Mouse (Mus musculus): ENCODE results near the gene Prdx5.

The Prdx5 gene

GRCm38 (mm10) chr19:6936299-6936698 is 26.4 kb upstream of the Prdx5 start:
- no peak for DNase-seq

DNA sequence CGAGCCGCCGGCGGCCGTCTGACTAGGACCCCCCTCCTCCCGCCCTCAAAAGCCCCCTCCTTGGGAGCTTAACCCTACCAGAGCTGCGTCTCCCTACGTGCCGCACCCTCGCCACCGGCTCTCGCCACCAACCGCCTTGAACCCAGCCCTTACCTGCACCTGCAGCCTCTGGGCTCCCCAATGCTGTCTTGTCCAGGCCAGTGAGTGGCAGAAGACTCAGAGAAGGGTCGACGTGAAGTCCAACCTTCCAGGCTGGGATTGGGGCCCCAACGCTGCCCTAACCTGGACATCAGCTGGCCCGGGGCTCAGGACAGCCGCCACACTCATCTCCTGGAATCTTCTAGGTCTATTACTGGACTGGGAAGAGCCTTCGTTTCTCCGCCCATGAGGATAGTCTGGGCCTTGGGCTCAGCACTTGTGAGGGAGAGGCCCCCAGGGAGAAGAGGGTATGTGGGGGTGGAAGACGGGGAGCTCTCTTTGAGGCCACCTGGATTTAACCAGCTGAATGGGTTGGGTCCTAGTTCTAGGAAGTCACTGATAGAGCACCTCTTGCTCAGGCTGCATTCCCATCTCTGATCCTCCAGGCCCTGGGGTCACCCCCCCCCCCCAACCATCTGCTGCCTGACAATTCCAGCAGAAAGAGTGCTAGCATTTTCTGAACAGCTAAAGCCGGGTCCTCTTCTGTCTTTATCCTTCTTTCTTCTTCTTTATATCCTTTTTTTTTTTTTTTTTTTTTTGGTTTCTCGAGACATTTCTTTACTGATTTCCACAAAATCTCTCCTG is 24.5 kb upstream of the Prdx5 start, which contains the start of gene Kcnk4:
Gene Kcnk4, minus strand, starts transcription at position 321 of the 783 bp plus-strand sequence.
- DNase-seq: no peak

- no peak for DNase-seq
These were observed 23.7 kb upstream of the Prdx5 start for GRCm38 (mm10) chr19:6933436-6934194.

DNA sequence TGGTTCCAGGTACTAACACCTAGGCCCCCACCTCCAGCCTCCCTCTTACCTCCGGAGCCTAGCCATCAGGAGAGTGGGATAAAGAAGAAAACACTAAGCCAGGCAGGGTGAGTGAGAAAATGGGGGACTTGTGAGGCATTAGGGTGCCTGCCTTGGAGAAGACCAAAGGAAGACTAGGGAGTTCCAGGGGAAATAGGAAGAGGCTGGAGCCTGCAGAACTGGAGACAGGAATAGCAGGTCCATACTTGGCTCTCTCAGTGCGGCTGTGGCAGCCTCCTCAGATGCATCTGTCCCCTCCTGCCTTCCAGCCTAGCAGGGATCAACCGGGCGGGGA is 23.2 kb upstream of the Prdx5 start:
- DNase-seq: no peak

DNA sequence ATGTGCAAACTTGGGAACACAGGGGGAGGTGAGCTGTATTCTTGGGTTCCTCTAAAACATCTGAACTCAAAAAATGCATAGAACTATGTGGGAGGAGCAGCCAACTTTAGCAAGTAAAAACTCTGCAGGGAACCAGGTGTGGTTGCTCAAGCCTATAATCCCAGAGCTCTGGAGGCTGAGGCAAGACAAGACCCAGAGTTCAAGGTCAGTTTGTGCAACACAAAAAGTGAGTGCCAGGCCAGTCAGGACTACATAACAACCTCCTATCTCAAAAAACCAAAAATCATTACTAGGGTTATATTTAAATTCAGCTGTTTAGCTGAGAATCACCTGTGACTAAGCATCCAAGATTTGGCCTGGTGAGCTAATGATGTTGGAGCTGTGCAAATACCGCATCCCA is 22.1 kb upstream of the Prdx5 start:
- no peak for DNase-seq

DNA sequence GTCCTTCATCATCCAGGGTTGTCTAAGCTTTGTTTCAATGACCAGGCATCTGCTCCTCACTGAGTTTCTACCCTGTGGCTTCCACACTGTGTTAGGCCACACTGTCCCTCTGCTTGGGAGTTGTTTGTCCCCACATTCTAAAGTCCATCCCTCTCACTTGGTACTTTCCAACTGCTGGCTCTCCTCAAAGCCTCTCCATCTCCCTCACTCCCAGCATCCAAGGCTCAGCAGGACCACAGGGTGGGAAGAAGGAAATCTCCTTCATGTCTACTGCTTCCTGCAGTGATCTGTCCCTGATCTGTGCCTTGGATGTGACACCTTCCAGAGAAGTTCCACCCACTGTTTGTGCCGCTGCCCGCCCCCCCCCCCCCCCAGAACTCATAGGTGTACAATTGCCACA is 21.1 kb upstream of the Prdx5 start:
- DNase-seq: no peak

DNA sequence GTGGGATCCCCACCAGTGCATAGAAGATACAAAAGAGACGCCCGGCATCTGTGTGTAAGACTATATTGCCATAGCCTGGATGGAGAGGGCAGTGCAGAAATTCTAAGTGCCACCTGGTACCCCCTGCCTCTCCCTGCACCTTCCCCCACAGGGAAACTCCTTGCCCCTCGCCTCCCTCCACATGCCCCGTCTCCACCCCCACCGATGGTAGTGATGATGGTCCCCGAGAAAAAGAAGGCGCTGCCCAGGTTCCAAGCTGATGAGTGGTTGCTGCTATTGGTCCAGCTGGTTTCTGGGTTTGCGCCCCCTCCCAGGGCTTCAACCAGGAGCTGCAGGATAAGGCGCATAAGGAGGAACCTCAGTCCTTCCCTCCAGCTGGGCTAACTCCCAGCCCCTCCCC is 18.2 kb upstream of the Prdx5 start:
- no peak for DNase-seq

GRCm38 (mm10) chr19:6926559-6927255 is 16.8 kb upstream of the Prdx5 start:
- DNase-seq: peak in 1 of 2 experiments; percentile 24

DNA sequence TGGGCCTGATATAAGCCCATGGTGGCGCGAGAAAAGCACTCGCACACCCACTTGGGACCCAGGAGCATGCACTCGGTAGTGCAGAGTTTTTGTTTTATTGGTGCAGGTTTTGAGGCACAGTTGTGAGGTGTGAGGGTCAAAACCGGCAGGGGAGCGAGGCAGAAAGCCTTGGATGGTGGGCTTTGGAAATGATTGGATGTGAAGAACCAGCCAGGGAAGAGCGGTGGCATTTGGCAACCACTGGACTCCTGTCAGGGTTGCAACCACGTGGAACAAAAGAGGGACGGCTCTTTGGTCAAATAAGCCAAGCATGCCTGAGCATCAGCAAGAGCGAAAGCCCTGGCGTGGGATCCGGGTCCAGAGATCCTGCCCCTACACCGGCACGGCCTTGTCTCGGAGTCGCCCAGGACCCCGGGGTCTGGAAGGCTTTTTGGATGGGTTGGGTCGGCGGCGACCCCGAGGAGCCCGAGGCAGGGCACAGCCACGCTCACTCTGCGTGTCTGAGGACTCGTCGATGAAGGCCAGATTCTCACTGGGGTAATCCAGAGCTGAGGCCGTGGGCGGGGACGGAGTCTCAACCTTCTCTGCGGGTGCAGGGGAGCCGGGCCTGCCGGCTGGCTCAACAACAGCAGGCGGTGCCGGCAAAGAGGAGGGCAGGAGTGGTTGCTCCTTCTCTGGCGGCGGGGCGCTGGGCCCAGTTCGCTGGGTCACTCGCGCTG is 15.9 kb upstream of the Prdx5 start:
- no peak for DNase-seq

DNA sequence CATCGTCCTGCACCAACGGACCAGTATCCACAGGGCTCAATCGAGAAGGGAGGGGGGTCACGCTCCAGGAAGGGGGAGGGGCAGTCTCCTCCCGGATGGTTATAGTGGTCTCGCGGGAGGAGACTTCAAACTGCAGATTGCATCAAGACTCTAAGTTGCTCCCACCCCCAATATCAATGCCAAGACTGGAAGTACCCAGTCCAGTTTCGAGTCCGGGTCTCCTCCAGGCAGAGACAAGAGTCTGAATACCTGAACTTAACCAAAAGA is 15.3 kb upstream of the Prdx5 start, which contains the start of gene Catsperz:
Gene Catsperz, minus strand, starts transcription at position 74 of the 267 bp plus-strand sequence.
- no peak for DNase-seq

DNA sequence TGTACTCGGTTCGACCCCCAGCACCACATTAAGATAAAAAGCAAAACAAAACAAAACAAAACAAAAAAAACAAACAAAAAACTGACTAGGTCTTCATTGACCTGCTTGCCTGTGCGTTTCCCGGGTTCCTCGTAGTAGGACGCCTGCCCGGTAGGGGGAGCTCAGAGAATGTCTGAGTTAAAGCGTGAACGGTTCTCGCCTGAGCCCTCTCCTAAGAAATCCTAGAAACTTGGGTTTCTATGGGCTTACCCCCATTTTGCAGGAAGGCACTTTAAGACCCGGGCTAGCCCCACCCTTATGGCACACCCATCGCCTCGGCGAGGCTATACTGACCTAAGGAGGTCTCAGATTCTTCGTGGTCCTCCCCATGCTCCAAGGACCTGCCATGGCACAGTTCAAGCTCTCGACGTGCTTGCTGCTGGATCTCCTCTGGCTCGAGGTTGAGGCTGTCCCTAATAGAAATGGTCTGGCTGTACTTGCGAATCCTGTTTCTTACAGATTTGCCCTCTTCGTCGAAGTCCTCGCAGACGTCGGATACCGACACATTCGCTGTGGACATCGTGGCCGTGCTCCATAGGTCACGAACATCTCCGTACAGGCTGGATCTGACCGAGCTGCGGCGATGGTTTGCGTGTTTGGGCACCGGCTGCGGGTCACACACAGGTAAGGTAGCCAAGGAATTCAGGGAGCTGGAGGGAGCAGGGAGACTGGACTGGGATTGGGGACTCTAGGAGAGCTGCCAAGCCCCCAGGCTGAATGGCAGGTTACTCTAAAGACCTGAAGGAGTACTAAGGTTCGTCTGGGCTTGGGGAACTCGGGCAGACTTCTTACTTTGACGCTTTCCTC is 14.8 kb upstream of the Prdx5 start:
- peak; percentile 81 to 87 for DNase-seq

- DNase-seq: no peak
These were observed 13.2 kb upstream of the Prdx5 start for GRCm38 (mm10) chr19:6922901-6923735.

- peak; percentile 100 for DNase-seq
These were observed 12.0 kb upstream of the Prdx5 start, which contains the start of gene Esrra for GRCm38 (mm10) chr19:6921647-6922567. TSS of gene Esrra (minus strand) at chr19:6921813.

DNA sequence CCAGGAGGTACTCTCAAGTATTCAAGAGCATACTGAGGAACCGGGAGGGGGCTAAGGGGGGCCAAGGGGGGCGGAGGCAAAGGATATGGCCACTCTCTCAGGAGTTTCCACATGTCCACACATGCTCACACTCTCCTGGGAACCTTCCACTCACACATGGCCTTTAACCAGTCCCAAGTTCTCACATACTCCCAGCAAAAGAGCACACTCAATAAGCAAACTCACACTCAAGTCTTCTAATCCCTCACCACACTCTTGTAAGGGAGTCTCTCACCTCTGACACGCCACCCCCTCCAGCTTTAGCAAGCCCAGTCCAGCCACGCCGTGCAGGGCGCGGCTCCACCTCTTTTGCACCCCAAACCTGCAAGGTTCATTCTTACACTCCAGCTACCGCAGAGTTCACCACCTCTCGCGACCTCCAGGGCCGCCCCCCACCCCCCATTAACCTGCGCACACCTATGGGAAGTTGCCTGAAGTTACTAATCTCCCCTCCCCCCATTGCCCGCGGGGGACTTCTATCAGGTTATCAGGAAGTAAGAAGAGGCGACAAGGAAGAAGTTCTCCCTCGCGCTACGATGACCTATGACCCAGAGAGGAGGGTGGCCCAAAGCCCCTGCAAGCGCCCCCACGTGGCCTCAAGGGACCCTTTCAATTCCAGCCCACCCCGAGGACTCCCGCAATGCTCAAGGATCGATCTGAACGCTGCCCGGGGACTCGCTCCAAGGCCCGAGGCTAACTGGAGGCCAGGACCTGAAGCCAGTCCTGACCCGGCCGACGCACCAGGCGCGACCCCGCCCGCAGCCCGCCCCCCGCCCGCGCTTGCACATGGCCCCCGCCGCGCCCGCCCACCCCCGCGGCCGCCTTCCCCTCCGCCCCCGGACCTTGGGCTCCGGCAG is 11.1 kb upstream of the Prdx5 start:
- DNase-seq: peak; percentile 58 to 66

- DNase-seq: peak; percentile 68 to 73
These were observed 10.2 kb upstream of the Prdx5 start for GRCm38 (mm10) chr19:6919876-6920740.

DNA sequence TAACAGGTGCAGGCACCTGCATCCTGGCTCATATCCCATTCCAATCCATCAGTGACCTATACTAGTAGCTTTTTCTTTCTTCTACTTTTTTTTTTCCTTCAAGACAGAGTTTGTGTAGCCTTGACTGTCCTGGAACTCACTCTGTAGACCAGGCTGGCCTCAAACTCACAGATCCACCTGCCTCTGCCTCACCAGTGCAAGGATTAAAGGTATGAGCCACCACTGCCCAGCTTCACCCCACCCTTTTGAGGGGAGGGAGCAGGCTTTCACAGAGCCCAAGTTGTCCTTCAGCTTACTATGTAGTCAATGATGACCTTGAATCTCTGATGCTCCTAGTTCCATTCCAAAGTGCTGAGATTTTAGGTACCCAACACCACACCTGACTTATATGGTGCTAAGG is 9.5 kb upstream of the Prdx5 start:
- DNase-seq: no peak

GRCm38 (mm10) chr19:6918321-6918720 is 8.4 kb upstream of the Prdx5 start:
- DNase-seq: no peak

DNA sequence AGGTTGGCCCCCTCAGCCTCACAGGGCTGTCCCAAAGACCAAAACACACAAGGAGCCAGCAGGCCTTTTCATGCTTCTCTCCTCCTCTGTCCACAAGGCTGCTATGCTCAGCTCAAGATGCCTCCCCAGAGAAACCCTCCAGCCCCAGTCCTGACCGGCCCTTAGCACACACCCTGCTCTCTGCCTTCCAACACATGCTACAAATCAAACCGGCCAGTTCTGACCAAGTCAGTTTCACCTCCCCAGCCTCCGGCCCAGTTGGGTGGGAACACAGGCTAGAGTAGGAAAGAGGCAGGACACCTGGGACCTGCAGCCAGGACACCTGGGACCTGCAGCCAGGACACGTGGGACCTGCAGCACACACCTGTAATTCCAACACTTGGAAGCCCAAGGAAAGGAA is 6.6 kb upstream of the Prdx5 start:
- DNase-seq: no peak
